Comparison of ENCODE assay signal across 29 mouse cellular contexts in genomic region chr5:20055000-20055399, GRCm38 (mm10).
"Had no signal": no experiment of that assay in that cellular context is flagged by ENCODE, and none has a peak within 500 bp of the region (broad histone marks: within the 10 kb centered on the region; RNA-seq: fewer than 3 reads in every experiment).

No protein-coding gene starts in this region.

- H3K4me2 ChIP-seq: limb, embryonic 12.5 days; limb, embryonic 13.5 days; limb, embryonic 15.5 days; liver, embryonic 11.5 days; liver, embryonic 12.5 days; liver, embryonic 13.5 days; liver, embryonic 15.5 days; lung, embryonic 14.5 days; lung, embryonic 15.5 days; midbrain, embryonic 11.5 days; midbrain, embryonic 12.5 days; midbrain, embryonic 13.5 days; midbrain, embryonic 15.5 days had no signal

- H3K27me3 ChIP-seq: limb, embryonic 12.5 days; limb, embryonic 13.5 days; limb, embryonic 15.5 days; liver, embryonic 12.5 days; liver, embryonic 13.5 days; liver, embryonic 15.5 days; lung, embryonic 15.5 days; megakaryocyte, embryonic 14.5 days; midbrain, embryonic 12.5 days; midbrain, embryonic 13.5 days; midbrain, embryonic 15.5 days had no signal

- DNase-seq: left cerebral cortex, postnatal 4 days; liver; liver, embryonic 13.5 days; liver, postnatal 0 days; lung, adult 18-20 months; lung, adult 2 months; lung, embryonic 14.5 days; lung, postnatal 10 days; lung, postnatal 14 days; lung, postnatal 36 days; lung, postnatal 4 days; midbrain, embryonic 14.5 days had no signal

- H3K9ac ChIP-seq: limb, embryonic 12.5 days; limb, embryonic 13.5 days; limb, embryonic 15.5 days; liver, embryonic 12.5 days; liver, embryonic 13.5 days; liver, embryonic 14.5 days; liver, embryonic 15.5 days; liver, postnatal 0 days; lung, embryonic 14.5 days; lung, embryonic 15.5 days; midbrain, embryonic 12.5 days; midbrain, embryonic 13.5 days; midbrain, embryonic 15.5 days had no signal

- H3K9me3 ChIP-seq: limb, embryonic 10.5 days; limb, embryonic 12.5 days; limb, embryonic 13.5 days; limb, embryonic 15.5 days; liver, embryonic 12.5 days; liver, embryonic 13.5 days; liver, embryonic 15.5 days; lung, embryonic 15.5 days; megakaryocyte, embryonic 14.5 days; midbrain, embryonic 10.5 days; midbrain, embryonic 12.5 days; midbrain, embryonic 13.5 days; midbrain, embryonic 15.5 days had no signal

- H3K4me3 ChIP-seq: limb, embryonic 10.5 days; limb, embryonic 12.5 days; limb, embryonic 13.5 days; limb, embryonic 15.5 days; liver, embryonic 12.5 days; liver, embryonic 13.5 days; liver, embryonic 15.5 days; lung, embryonic 15.5 days; megakaryocyte, embryonic 14.5 days; midbrain, embryonic 10.5 days; midbrain, embryonic 12.5 days; midbrain, embryonic 13.5 days; midbrain, embryonic 15.5 days; myocyte had no signal

- H3K4me1 ChIP-seq: limb, embryonic 12.5 days; limb, embryonic 13.5 days; limb, embryonic 15.5 days; liver, embryonic 12.5 days; liver, embryonic 13.5 days; liver, embryonic 15.5 days had no signal

- H3K36me3 ChIP-seq: limb, embryonic 10.5 days; limb, embryonic 12.5 days; limb, embryonic 13.5 days; limb, embryonic 15.5 days; liver, embryonic 12.5 days; liver, embryonic 13.5 days; liver, embryonic 15.5 days; lung, embryonic 15.5 days; midbrain, embryonic 10.5 days; midbrain, embryonic 12.5 days; midbrain, embryonic 13.5 days; midbrain, embryonic 15.5 days had no signal

- H3K27ac ChIP-seq: limb, embryonic 10.5 days; limb, embryonic 12.5 days; limb, embryonic 13.5 days; limb, embryonic 15.5 days; liver, embryonic 12.5 days; liver, embryonic 13.5 days; liver, embryonic 14.5 days; liver, embryonic 15.5 days; lung, embryonic 15.5 days; macrophage; midbrain, embryonic 10.5 days; midbrain, embryonic 12.5 days; midbrain, embryonic 13.5 days; midbrain, embryonic 15.5 days had no signal
